Mouse (Mus musculus) stomach, embryonic 16.5 days (tissue): ENCODE results near the gene B4galt5. TPM values are rescaled to one million over a fixed set of nuclear protein-coding genes. Genes with fewer than 3 reads are reported as not detected.
A peak's percentile ranks its signal among the peaks of the same experiment; 100 is the strongest.

Experiments
- ATAC-seq: fragments of 200-750 bp; cut with Nextera tagmentation; 2 replicates; pipeline ENCODE4 v1.8.0; 2017; ENCODE audit warnings: moderate number of reproducible peaks, moderate TSS enrichment; ENCODE audit not compliant: insufficient read depth, low FRiP score
- H3K27ac ChIP-seq: fragments of 300-500 bp; sonication (generic); 2 replicates; pipeline ENCODE4 v1.5.1; 2014; ENCODE audit warnings: low read length
- H3K27me3 ChIP-seq: fragments of 300-500 bp; sonication (generic); 2 replicates; pipeline ENCODE4 v1.6.1; 2014; ENCODE audit warnings: low read length, control low read depth, mixed read lengths; ENCODE audit not compliant: control insufficient read depth, insufficient read depth
- H3K36me3 ChIP-seq: fragments of 300-500 bp; sonication (generic); 2 replicates; pipeline ENCODE4 v1.6.1; 2014; ENCODE audit warnings: low read length; ENCODE audit not compliant: control insufficient read depth, insufficient read depth
- H3K4me1 ChIP-seq: fragments of 300-500 bp; sonication (generic); 2 replicates; pipeline ENCODE4 v1.6.1; 2014; ENCODE audit warnings: low read length, control low read depth, mixed read lengths; ENCODE audit not compliant: control insufficient read depth, insufficient read depth
- H3K4me2 ChIP-seq: fragments of 300-500 bp; sonication (generic); 2 replicates; pipeline ENCODE4 v1.6.1; 2014; ENCODE audit warnings: low read depth, low read length, mixed read lengths
- H3K4me3 ChIP-seq: fragments of 300-500 bp; sonication (generic); replicated peaks from 2 replicates; pipeline ENCODE4 v1.5.1; 2014; ENCODE audit warnings: mild to moderate bottlenecking, low read length
- H3K9ac ChIP-seq: fragments of 300-500 bp; sonication (generic); 2 replicates; pipeline ENCODE4 v1.6.1; 2014; ENCODE audit warnings: low read length
- H3K9me3 ChIP-seq: fragments of 300-500 bp; sonication (generic); replicated peaks from 2 replicates; pipeline ENCODE4 v1.6.1; 2016; ENCODE audit warnings: low read length, control low read depth; ENCODE audit not compliant: control insufficient read depth
- WGBS: fragments of 180-500 bp; shearing (Covaris S2); extraction: QIAGEN DNeasy Blood & Tissue Kit; methylation state at CpG from one replicate; pipeline ENCODE4 v1.1.7; 2014; 5-methylcytosine and 5-hydroxymethylcytosine counted together
- polyA plus RNA-seq: library from polyadenylated mRNA; unstranded; fragments of >200 nt; fragmentation: Nextera tagmentation; extraction: Ambion mirVana; gene quantifications from 2 replicates; pipeline ENCODE4 v1.2.1, GENCODE M21; 2015

Gene B4galt5
- polyA plus RNA-seq, 1 experiment from 2014 or later, result 7.5 TPM

DNA sequence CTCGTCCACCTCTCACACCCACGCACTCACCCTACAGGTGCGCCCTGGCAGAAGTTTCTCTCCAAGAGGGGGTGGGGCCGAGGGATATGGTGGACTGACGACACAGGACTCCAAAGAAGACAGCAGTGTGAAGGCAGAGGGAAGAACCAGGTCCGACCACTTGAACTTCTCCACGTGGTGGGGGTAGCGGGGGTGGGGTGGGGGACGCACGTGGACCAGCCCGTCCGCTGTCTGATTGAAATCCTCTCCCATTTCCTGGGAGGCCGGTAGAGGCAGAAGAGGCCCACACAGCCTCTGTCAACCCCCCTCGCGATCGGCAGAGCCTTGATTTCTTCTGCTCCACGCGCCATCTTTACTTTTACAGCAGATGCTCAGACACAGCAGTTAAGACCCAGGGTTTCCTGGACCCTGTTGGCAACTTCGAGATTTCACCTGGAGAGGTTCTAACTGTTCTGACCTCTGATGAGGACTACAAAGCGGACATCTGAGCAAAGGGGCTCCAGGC is 18.8 kb upstream of the B4galt5 start:
- H3K4me1 ChIP-seq, result no peaks in the 10 kb centered on the region
- no peaks in the 10 kb centered on the region for H3K36me3 ChIP-seq
- peak overlapping the region; percentile 21; the same call in 1 of the 2 replicates for H3K9ac ChIP-seq
- WGBS, result 43% methylated on average over 20 of the region's 20 CpGs
- ATAC-seq, result no peak
- no peak overlapping the region for H3K27ac ChIP-seq
- H3K4me2 ChIP-seq, result peak overlapping the region; percentile 36; the same call in 1 of the 2 replicates
- 0 out of 2 replicates have a peak, but pooled peaks cover 3% of the 10 kb centered on the region for H3K9me3 ChIP-seq
- 0 out of 2 replicates have a peak overlapping the region, but pooled peaks have one; percentile 2 for H3K4me3 ChIP-seq
- no peaks in the 10 kb centered on the region for H3K27me3 ChIP-seq

- Histone ChIP-seq H3K4me2 (no peak overlapping the region), H3K27me3 (no peaks in the 10 kb centered on the region), H3K36me3 (no peaks in the 10 kb centered on the region), H3K4me3 (no peak overlapping the region), H3K9ac (no peak overlapping the region), H3K9me3 (0 out of 2 replicates have a peak, but pooled peaks cover 3% of the 10 kb centered on the region), H3K27ac (no peak overlapping the region; the same call in 1 of the 2 replicates), H3K4me1 (no peaks in the 10 kb centered on the region)
- ATAC-seq, result no peak
- WGBS, result 37% methylated on average over 7 of the region's 7 CpGs
These were observed 18.3 kb upstream of the B4galt5 start for GRCm38 (mm10) chr2:167367325-167367724.

DNA sequence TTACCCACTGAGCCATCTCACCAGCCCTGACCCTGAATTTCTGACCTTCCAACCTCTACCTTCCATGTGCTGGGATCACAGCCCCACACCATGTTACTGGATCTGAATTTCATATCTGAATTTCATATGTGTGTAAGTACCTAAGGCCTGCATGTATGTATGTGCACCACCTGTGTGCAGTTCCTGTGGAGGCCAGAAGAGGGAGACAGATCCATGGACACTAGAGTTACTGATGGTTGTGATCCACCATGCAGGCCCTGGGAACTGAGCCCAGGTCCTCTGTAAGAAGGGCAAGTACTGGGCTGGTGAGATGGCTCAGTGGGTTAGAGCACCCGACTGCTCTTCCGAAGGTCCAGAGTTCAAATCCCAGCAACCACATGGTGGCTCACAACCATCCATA is 16.1 kb upstream of the B4galt5 start:
- no peaks in the 10 kb centered on the region for H3K4me1 ChIP-seq
- H3K27ac ChIP-seq, result no peak overlapping the region
- H3K36me3 ChIP-seq, result no peaks in the 10 kb centered on the region
- ATAC-seq, result no peak
- H3K9me3 ChIP-seq, result 0 out of 2 replicates have a peak, but pooled peaks cover 3% of the 10 kb centered on the region
- H3K9ac ChIP-seq, result no peak overlapping the region
- no peak overlapping the region for H3K4me3 ChIP-seq
- 97% methylated on average over 2 of the region's 2 CpGs for WGBS
- H3K27me3 ChIP-seq, result no peaks in the 10 kb centered on the region
- H3K4me2 ChIP-seq, result no peak overlapping the region

GRCm38 (mm10) chr2:167363272-167364045 is 14.5 kb upstream of the B4galt5 start:
- no peaks in the 10 kb centered on the region for H3K4me1 ChIP-seq
- H3K27ac ChIP-seq, result no peak overlapping the region
- 74% methylated on average over 9 of the region's 9 CpGs for WGBS
- no peak for ATAC-seq
- no peak overlapping the region for H3K4me3 ChIP-seq
- no peaks in the 10 kb centered on the region for H3K27me3 ChIP-seq
- no peak overlapping the region for H3K9ac ChIP-seq
- H3K4me2 ChIP-seq, result no peak overlapping the region
- H3K9me3 ChIP-seq, result 0 out of 2 replicates have a peak, but pooled peaks cover 3% of the 10 kb centered on the region
- H3K36me3 ChIP-seq, result no peaks in the 10 kb centered on the region

GRCm38 (mm10) chr2:167358499-167358898 is 9.5 kb upstream of the B4galt5 start:
- no peaks in the 10 kb centered on the region for H3K27me3 ChIP-seq
- no peaks in the 10 kb centered on the region for H3K9me3 ChIP-seq
- H3K4me2 ChIP-seq, result no peak overlapping the region
- no peaks in the 10 kb centered on the region for H3K36me3 ChIP-seq
- H3K27ac ChIP-seq, result no peak overlapping the region
- no peak overlapping the region for H3K9ac ChIP-seq
- H3K4me1 ChIP-seq, result no peaks in the 10 kb centered on the region
- 74% methylated on average over 2 of the region's 2 CpGs for WGBS
- no peak overlapping the region for H3K4me3 ChIP-seq
- ATAC-seq, result no peak

DNA sequence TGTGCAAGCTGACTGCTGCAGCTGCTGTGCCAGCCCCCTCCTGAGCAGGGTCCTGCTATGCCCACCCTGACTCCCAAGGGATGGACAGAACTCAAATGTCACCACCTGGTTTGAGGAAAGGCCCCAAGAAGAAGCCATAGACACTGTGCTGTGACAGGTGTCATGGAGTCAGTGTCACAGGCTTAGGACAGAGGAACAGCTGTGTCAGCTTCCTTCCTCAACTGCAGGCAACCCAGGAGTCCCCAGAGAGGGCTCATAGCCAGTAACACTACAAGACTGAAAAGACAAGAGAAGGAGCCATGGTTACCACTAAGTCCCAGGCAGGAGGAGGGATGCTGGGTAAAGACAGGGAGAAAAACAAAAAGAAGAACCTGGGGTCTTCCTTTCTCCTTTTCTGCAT is 7.9 kb upstream of the B4galt5 start:
- no peak overlapping the region for H3K27ac ChIP-seq
- no peaks in the 10 kb centered on the region for H3K9me3 ChIP-seq
- H3K36me3 ChIP-seq, result no peaks in the 10 kb centered on the region
- H3K27me3 ChIP-seq, result no peaks in the 10 kb centered on the region
- no peak overlapping the region for H3K4me3 ChIP-seq
- no peak overlapping the region for H3K9ac ChIP-seq
- no peak overlapping the region for H3K4me2 ChIP-seq
- ATAC-seq, result no peak
- no peaks in the 10 kb centered on the region for H3K4me1 ChIP-seq

DNA sequence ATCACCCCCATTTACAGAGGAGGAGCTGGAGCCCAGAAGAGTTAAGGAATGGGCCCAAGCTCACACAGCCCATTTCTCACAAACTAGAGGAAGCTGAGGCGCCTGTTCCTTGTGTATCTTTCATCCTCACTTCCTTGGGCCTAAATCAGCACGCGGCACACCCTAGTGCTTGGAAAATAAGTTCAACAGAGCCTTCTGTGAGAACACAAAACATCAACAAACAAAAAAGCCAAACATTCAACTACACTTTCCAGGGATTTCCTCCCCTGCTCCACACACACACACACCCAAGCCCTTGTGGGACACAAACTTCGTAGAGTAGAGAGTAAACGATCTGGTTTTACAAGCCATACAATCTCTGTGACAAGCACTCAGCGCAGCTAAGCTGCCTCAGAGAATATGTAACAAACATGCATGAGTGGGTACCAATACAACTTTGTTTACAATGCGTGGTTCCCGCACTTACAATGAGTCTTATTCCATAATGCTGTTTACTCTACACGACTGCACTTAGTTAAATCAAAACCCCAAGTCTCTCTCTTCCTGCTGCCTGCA is 5.7 kb upstream of the B4galt5 start:
- H3K27me3 ChIP-seq, result no peaks in the 10 kb centered on the region
- ATAC-seq, result peak; percentile 61; the same call in 1 of the 2 replicates
- H3K4me2 ChIP-seq, result no peak overlapping the region
- H3K9me3 ChIP-seq, result no peaks in the 10 kb centered on the region
- H3K27ac ChIP-seq, result peak overlapping the region; percentile 55
- H3K4me3 ChIP-seq, result no peak overlapping the region
- H3K4me1 ChIP-seq, result peaks cover 5% of the 10 kb centered on the region; the same call in 1 of the 2 replicates
- no peaks in the 10 kb centered on the region for H3K36me3 ChIP-seq
- no peak overlapping the region for H3K9ac ChIP-seq
- WGBS, result 52% methylated on average over 9 of the region's 9 CpGs

DNA sequence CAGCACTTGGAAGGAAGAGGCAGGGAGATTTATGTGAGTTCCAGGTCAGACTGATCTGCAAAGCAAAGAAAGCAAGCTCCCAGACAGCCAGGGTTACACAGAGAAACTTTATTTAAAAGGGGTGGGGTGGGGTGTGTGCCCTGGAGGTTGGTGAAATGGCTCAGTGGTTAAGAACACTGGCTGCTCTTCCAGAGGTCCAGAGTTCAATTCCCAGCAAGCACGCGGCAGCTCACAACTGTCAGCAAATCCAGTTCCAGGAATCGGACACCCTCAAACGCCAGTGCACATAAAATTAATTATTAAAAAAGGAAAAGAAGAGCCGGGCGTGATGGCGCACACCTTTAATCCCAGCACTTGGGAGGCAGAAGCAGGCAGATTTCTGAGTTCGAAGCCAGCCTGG is 5.1 kb upstream of the B4galt5 start:
- Histone ChIP-seq H3K4me2 (no peak overlapping the region), H3K36me3 (no peaks in the 10 kb centered on the region), H3K27me3 (no peaks in the 10 kb centered on the region), H3K4me3 (no peak overlapping the region), H3K4me1 (peaks cover 5% of the 10 kb centered on the region; the same call in 1 of the 2 replicates), H3K9me3 (no peaks in the 10 kb centered on the region), H3K9ac (no peak overlapping the region), H3K27ac (no peak overlapping the region)
- 87% methylated on average over 8 of the region's 8 CpGs for WGBS
- no peak for ATAC-seq

GRCm38 (mm10) chr2:167352496-167352895 is 3.5 kb upstream of the B4galt5 start:
- Histone ChIP-seq H3K4me3 (no peak overlapping the region), H3K27me3 (no peaks in the 10 kb centered on the region), H3K4me1 (peaks cover 5% of the 10 kb centered on the region), H3K36me3 (no peaks in the 10 kb centered on the region), H3K4me2 (no peak overlapping the region), H3K9ac (no peak overlapping the region), H3K27ac (no peak overlapping the region), H3K9me3 (no peaks in the 10 kb centered on the region)
- no peak for ATAC-seq
- 67% methylated on average over 6 of the region's 6 CpGs for WGBS
